Mouse (Mus musculus) CH12.LX (cell line): Measurements from ENCODE around the gene Rph3al.

Experiments
- CHD2 ChIP-seq: IDR thresholded peaks from 2 replicates; pipeline ENCODE4 v1.6.1; 2011; ENCODE audit warnings: low read length, improper control_type of control experiment
- CTCF ChIP-seq, 2 experiments: IDR thresholded peaks in 1 of 2; conservative IDR thresholded peaks in 1 of 2; 2 replicates each; pipeline ENCODE4 v1.5.1; 2011 to 2012; ENCODE audit warnings: low read depth in 2 of 2, low read length in 2 of 2, improper control_type of control experiment in 1 of 2, inconsistent platforms in 1 of 2, mild to moderate bottlenecking in 1 of 2, moderate library complexity in 1 of 2
- EP300 ChIP-seq: IDR thresholded peaks from 2 replicates; pipeline ENCODE4 v1.6.1; 2011; ENCODE audit warnings: low read length, improper control_type of control experiment
- KAT2A ChIP-seq: IDR thresholded peaks from 2 replicates; pipeline ENCODE4 v1.6.1; 2012; ENCODE audit warnings: low read length, improper control_type of control experiment, inconsistent platforms; ENCODE audit not compliant: insufficient replicate concordance
- PAX5 ChIP-seq: IDR thresholded peaks from 2 replicates; pipeline ENCODE4 v1.6.1; 2012; ENCODE audit warnings: low read length, inconsistent platforms, mixed read lengths
- POLR2A ChIP-seq: IDR thresholded peaks from 2 replicates; pipeline ENCODE4 v1.6.1; 2011; ENCODE audit warnings: low read depth, mild to moderate bottlenecking, improper control_type of control experiment, low read length
- POLR2AphosphoS2 ChIP-seq: IDR thresholded peaks from 2 replicates; pipeline ENCODE4 v1.6.1; 2011; ENCODE audit warnings: low read depth, low read length, improper control_type of control experiment
- RCOR1 ChIP-seq: conservative IDR thresholded peaks from 2 replicates; pipeline ENCODE4 v1.6.1; 2012; ENCODE audit warnings: low read depth, mild to moderate bottlenecking, inconsistent platforms, low read length, improper control_type of control experiment
- SIN3A ChIP-seq: IDR thresholded peaks from 2 replicates; pipeline ENCODE4 v1.6.1; 2012; ENCODE audit warnings: low read length, improper control_type of control experiment, inconsistent platforms
- USF1 ChIP-seq: IDR thresholded peaks from 2 replicates; pipeline ENCODE4 v1.6.1; 2014; ENCODE audit warnings: low read depth, mild to moderate bottlenecking, inconsistent platforms, low read length, improper control_type of control experiment
- USF2 ChIP-seq: conservative IDR thresholded peaks from 2 replicates; pipeline ENCODE4 v1.6.1; 2011; ENCODE audit warnings: low read depth, low read length, improper control_type of control experiment
- ZNF384 ChIP-seq: IDR thresholded peaks from 2 replicates; pipeline ENCODE4 v1.6.1; 2012; ENCODE audit warnings: low read depth, low read length, improper control_type of control experiment, inconsistent platforms

DNA sequence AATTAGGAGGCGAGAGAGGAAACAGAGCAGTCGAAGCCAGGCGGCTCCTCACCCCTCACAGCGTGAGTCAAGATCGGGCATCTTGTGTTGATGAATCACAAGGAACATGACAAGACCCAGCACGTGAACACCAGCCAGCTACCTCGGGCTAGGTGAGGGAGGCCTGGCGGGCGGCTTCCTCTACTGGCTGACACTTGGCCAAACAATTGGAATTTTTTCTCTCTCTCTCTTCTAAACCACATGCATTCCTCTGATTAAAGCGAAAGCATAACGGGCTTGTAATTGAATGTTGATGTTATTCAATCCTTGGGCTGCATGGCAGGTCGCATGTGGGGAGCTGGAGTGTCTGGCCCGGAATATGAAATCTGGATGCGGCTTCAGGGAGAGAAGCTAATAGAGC is 77.0 kb downstream of the Rph3al start:
- TF ChIP-seq CTCF (conservative IDR thresholded peaks at IDR 0.05 in 1 of 2, IDR thresholded peaks at IDR 0.05 in 1 of 2; ENCODE audit: low read depth in 2 of 2, low read length in 2 of 2) (no peak), POLR2AphosphoS2 (no peak), USF2 (no peak), CHD2 (no peak), USF1 (no peak), SIN3A (no peak), KAT2A (no peak), POLR2A (no peak), ZNF384 (no peak), RCOR1 (no peak), PAX5 (no peak), EP300 (no peak)
